Mouse (Mus musculus): Measurements from ENCODE around the gene Cpsf3. TPM values are rescaled to one million over a fixed set of nuclear protein-coding genes. Genes with fewer than 3 reads are reported as not detected.

The Cpsf3 gene
- polyA plus RNA-seq, 1 experiment from 2014 or later: 113 TPM

GRCm38 (mm10) chr12:21350113-21350876 is 65.1 kb downstream of the Cpsf3 start:
- Histone ChIP-seq H3K4me1 (no peaks in the 10 kb centered on the region), H3K36me3 (peaks cover 38% of the 10 kb centered on the region), H3K9ac (no peak overlapping the region), H3K4me2 (replicated peaks) (no peak overlapping the region), H3K9me3 (replicated peaks) (no peaks in the 10 kb centered on the region; the same call in 1 of the 2 replicates), H3K4me3 (no peak overlapping the region), H3K27me3 (no peaks in the 10 kb centered on the region), H3K27ac (no peak overlapping the region)
- peak; percentile 38; the same call in 1 of the 2 replicates for ATAC-seq (ENCODE audit: low FRiP score)
- WGBS: 27% methylated on average over 7 of the region's 7 CpGs

GRCm38 (mm10) chr12:21353681-21354080 is 68.5 kb downstream of the Cpsf3 start:
- no peaks in the 10 kb centered on the region for H3K27me3 ChIP-seq
- 94% methylated on average over 8 of the region's 8 CpGs for WGBS

GRCm38 (mm10) chr12:21362686-21363085 is 77.5 kb downstream of the Cpsf3 start:
- Histone ChIP-seq H3K27me3 (no peaks in the 10 kb centered on the region), H3K36me3 (no peaks in the 10 kb centered on the region), H3K27ac (no peak overlapping the region), H3K9ac (no peak overlapping the region), H3K4me3 (no peak overlapping the region), H3K4me1 (no peaks in the 10 kb centered on the region), H3K4me2 (replicated peaks) (no peak overlapping the region), H3K9me3 (replicated peaks) (0 out of 2 replicates have a peak, but pooled peaks cover 5% of the 10 kb centered on the region)
- no peak for ATAC-seq (ENCODE audit: low FRiP score)
- WGBS: 91% methylated on average over 2 of the region's 2 CpGs

More at GRCm38 (mm10) chr12:21353681-21354080, 68.5 kb downstream of the Cpsf3 start:
- Histone ChIP-seq H3K27ac (no peak overlapping the region), H3K4me3 (no peak overlapping the region), H3K36me3 (peaks cover 36% of the 10 kb centered on the region), H3K4me2 (replicated peaks) (no peak overlapping the region), H3K9ac (no peak overlapping the region), H3K4me1 (no peaks in the 10 kb centered on the region), H3K9me3 (replicated peaks) (no peaks in the 10 kb centered on the region; the same call in 1 of the 2 replicates)
- no peak for ATAC-seq (ENCODE audit: low FRiP score)

- no peaks in the 10 kb centered on the region for H3K27me3 ChIP-seq
- WGBS: 90% methylated on average over 3 of the region's 3 CpGs
- H3K27ac ChIP-seq: no peak overlapping the region
- H3K4me3 ChIP-seq: no peak overlapping the region
- no peaks in the 10 kb centered on the region for H3K4me1 ChIP-seq
- no peak overlapping the region for H3K4me2 ChIP-seq (replicated peaks)
- 0 out of 2 replicates have a peak, but pooled peaks cover 5% of the 10 kb centered on the region for H3K9me3 ChIP-seq (replicated peaks)
- H3K36me3 ChIP-seq: no peaks in the 10 kb centered on the region
- no peak overlapping the region for H3K9ac ChIP-seq
- no peak for ATAC-seq (ENCODE audit: low FRiP score)
Observed at GRCm38 (mm10) chr12:21363195-21363594, 78.0 kb downstream of the Cpsf3 start.

Other genes with a start within 250 kb of the Cpsf3 start
- 36.5 and 39.6 TPM in 2 replicates for gene Itgb1bp1, start 893 bp downstream of the Cpsf3 start, polyA plus RNA-seq (2016; fragmentation: Nextera tagmentation; extraction: Ambion mirVana)
- gene Iah1, start 31.0 kb downstream of the Cpsf3 start, polyA plus RNA-seq (2016; fragmentation: Nextera tagmentation; extraction: Ambion mirVana): 40.2 and 42.8 TPM in 2 replicates
- 37.4 and 40.7 TPM in 2 replicates for gene Adam17, start 88.2 kb downstream of the Cpsf3 start, polyA plus RNA-seq (2016; fragmentation: Nextera tagmentation; extraction: Ambion mirVana)
- gene Ywhaq, start 132.2 kb downstream of the Cpsf3 start, polyA plus RNA-seq (2016; fragmentation: Nextera tagmentation; extraction: Ambion mirVana): 1,102 and 1,155 TPM in 2 replicates